Mouse (Mus musculus) hindbrain, postnatal 0 days (tissue): ENCODE data around the gene Oprd1. TPM values are rescaled to one million over a fixed set of nuclear protein-coding genes. Genes with fewer than 3 reads are reported as not detected.

Experiments used
- ATAC-seq: fragments of 200-750 bp; cut with Nextera tagmentation; 2 replicates; pipeline ENCODE4 v1.8.0; 2017; ENCODE audit warnings: mild to moderate bottlenecking, moderate TSS enrichment, moderate library complexity
- DNase-seq: peaks from one replicate; pipeline ENCODE4 v3.0.0-alpha.2; 2015; ENCODE audit warnings: low spot score
- H3K27ac ChIP-seq: fragments of 300-500 bp; sonication (generic); 2 replicates; pipeline ENCODE4 v1.5.1; 2014; ENCODE audit warnings: mild to moderate bottlenecking
- H3K27me3 ChIP-seq: fragments of 300-500 bp; sonication (generic); 2 replicates; pipeline ENCODE4 v1.6.1; 2014; ENCODE audit warnings: low read length, mixed read lengths; ENCODE audit not compliant: insufficient read depth
- H3K36me3 ChIP-seq: fragments of 300-500 bp; sonication (generic); 2 replicates; pipeline ENCODE4 v1.6.1; 2014; ENCODE audit warnings: low read length, mixed read lengths; ENCODE audit not compliant: insufficient read depth
- H3K4me1 ChIP-seq: fragments of 300-500 bp; sonication (generic); 2 replicates; pipeline ENCODE4 v1.6.1; 2014; ENCODE audit warnings: antibody characterized with exemption, low read length, mixed read lengths; ENCODE audit not compliant: insufficient read depth
- H3K4me2 ChIP-seq: fragments of 300-500 bp; sonication (generic); 2 replicates; pipeline ENCODE4 v1.6.1; 2014; ENCODE audit warnings: low read depth, mild to moderate bottlenecking, low read length, moderate library complexity, mixed read lengths
- H3K4me3 ChIP-seq: fragments of 300-500 bp; sonication (generic); 2 replicates; pipeline ENCODE4 v1.5.1; 2014; ENCODE audit warnings: low read length
- H3K9ac ChIP-seq: fragments of 300-500 bp; sonication (generic); replicated peaks from 2 replicates; pipeline ENCODE4 v1.6.1; 2014; ENCODE audit warnings: mild to moderate bottlenecking, low read length, moderate library complexity, mixed read lengths
- H3K9me3 ChIP-seq: fragments of 300-500 bp; sonication (generic); 2 replicates; pipeline ENCODE4 v1.6.1; 2016; ENCODE audit warnings: low read length, mixed read lengths
- CTCF ChIP-seq: IDR thresholded peaks from 2 replicates; pipeline ENCODE4 v1.5.1; 2016; ENCODE audit warnings: antibody characterized with exemption, control low read depth, low read depth
- WGBS: fragments of 180-500 bp; shearing (Covaris S2); extraction: QIAGEN DNeasy Blood & Tissue Kit; methylation state at CpG from one replicate; pipeline ENCODE4 v1.1.7; 2014; 5-methylcytosine and 5-hydroxymethylcytosine counted together
- polyA plus RNA-seq: library from polyadenylated mRNA; unstranded; fragments of >200 nt; fragmentation: Nextera tagmentation; extraction: Ambion mirVana; gene quantifications from 2 replicates; pipeline ENCODE4 v1.2.1, GENCODE M21; 2015
- total RNA-seq: library from RNA; depleted of rRNA; stranded (reverse); fragments of >200 nt; gene quantifications from 2 replicates; pipeline ENCODE4 v1.2.3, GENCODE M21; 2014; rRNA removed

Oprd1 gene
- total and polyA plus RNA-seq, 2 experiments from 2014 or later: 0.86 to 3.5 TPM

DNA sequence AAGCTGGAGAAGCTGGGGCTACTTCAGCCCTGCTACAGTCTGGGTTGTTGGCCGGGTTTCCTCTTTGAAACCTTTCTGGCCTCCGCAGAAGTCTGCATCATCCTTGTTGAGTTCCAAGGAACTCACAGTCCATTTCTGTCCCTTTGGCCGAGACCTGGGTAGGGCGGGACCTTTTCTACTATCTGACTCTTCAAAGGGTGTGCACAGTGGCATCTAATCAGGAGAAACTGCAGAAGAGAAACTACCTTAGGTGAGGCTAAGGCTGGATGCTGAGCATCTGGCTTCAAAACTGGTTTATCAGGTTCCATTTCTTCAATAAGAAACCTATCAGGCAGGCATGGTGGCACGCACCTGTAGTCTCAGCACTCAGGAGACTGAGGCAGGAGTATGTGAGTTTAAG, 79.7 kb downstream of the Oprd1 start:
- Histone ChIP-seq H3K36me3 (no peaks in the 10 kb centered on the region), H3K4me3 (no peak overlapping the region), H3K27ac (no peak overlapping the region), H3K4me1 (peaks cover 6% of the 10 kb centered on the region; the same call in 1 of the 2 replicates), H3K4me2 (no peak overlapping the region), H3K27me3 (no peaks in the 10 kb centered on the region), H3K9me3 (no peaks in the 10 kb centered on the region), H3K9ac (no peak overlapping the region)
- 89% methylated on average over 5 of the region's 5 CpGs for WGBS
- no peak for ATAC-seq
- DNase-seq: no peak
- TF ChIP-seq CTCF: no peak

- Histone ChIP-seq H3K27me3 (no peaks in the 10 kb centered on the region), H3K4me3 (no peak overlapping the region), H3K9me3 (no peaks in the 10 kb centered on the region), H3K9ac (no peak overlapping the region), H3K36me3 (no peaks in the 10 kb centered on the region), H3K4me1 (peaks cover 6% of the 10 kb centered on the region; the same call in 1 of the 2 replicates), H3K4me2 (no peak overlapping the region), H3K27ac (no peak overlapping the region)
- no peak for TF ChIP-seq CTCF
- no peak for DNase-seq
- 73% methylated on average over 17 of the region's 17 CpGs for WGBS
- ATAC-seq: no peak
These were observed 81.1 kb downstream of the Oprd1 start for GRCm38 (mm10) chr4:132062934-132063884.

DNA sequence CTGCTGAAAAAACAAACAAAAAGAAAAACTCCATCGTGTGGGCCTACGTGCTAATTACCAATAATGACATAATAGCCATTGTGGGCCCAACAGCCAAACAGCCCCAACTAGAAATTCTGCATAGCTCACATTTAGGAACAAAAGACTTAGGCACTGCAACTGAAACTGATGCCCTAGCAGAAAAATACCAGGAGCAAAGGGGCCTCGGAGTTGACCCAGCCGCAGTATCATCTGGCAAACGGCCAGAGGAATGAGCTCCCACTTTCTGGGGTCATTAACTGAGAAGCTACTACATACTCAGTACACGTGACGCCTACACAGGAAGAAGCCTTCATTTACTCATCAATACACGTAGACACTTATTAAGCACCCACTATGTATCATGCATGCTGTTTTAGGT, 82.0 kb downstream of the Oprd1 start:
- Histone ChIP-seq H3K4me1 (peaks cover 6% of the 10 kb centered on the region; the same call in 1 of the 2 replicates), H3K27me3 (no peaks in the 10 kb centered on the region), H3K9ac (no peak overlapping the region), H3K4me3 (no peak overlapping the region), H3K9me3 (no peaks in the 10 kb centered on the region), H3K4me2 (no peak overlapping the region), H3K27ac (no peak overlapping the region), H3K36me3 (no peaks in the 10 kb centered on the region)
- ATAC-seq: no peak
- no peak for TF ChIP-seq CTCF
- no peak for DNase-seq
- 75% methylated on average over 8 of the region's 8 CpGs for WGBS

Other genes starting within 250 kb of the Oprd1 start
- 2.3 and 3.2 TPM in 2 replicates for gene Tmem200b, start 222.7 kb downstream of the Oprd1 start, total RNA-seq
- 0.48 and 0.64 TPM in 2 replicates for gene Tmem200b, start 222.7 kb downstream of the Oprd1 start, polyA plus RNA-seq
- not detected in 2 replicates for gene Gm10300, start 69.8 kb downstream of the Oprd1 start, total RNA-seq
- not detected in 2 replicates for gene Gm10300, start 69.8 kb downstream of the Oprd1 start, polyA plus RNA-seq
- gene Epb41, start 69.2 kb downstream of the Oprd1 start, total RNA-seq: 69.7 and 70.1 TPM in 2 replicates
- 33.3 and 33.7 TPM in 2 replicates for gene Epb41, start 69.2 kb downstream of the Oprd1 start, polyA plus RNA-seq
- gene Ythdf2, start 67.8 kb upstream of the Oprd1 start, total RNA-seq: 56.4 and 57.1 TPM in 2 replicates
- 86.4 and 87.7 TPM in 2 replicates for gene Ythdf2, start 67.8 kb upstream of the Oprd1 start, polyA plus RNA-seq
- 19.1 and 20.1 TPM in 2 replicates for gene Gmeb1, start 117.1 kb upstream of the Oprd1 start, total RNA-seq
- gene Gmeb1, start 117.1 kb upstream of the Oprd1 start, polyA plus RNA-seq: 29.9 and 30.2 TPM in 2 replicates
- gene Taf12, start 129.9 kb upstream of the Oprd1 start, total RNA-seq: 7.3 and 7.6 TPM in 2 replicates
- gene Taf12, start 129.9 kb upstream of the Oprd1 start, polyA plus RNA-seq: 30.0 and 30.5 TPM in 2 replicates
- gene Rab42, start 158.9 kb upstream of the Oprd1 start, total RNA-seq: 4.9 and 5.4 TPM in 2 replicates
- 5.1 and 5.9 TPM in 2 replicates for gene Rab42, start 158.9 kb upstream of the Oprd1 start, polyA plus RNA-seq
- 53.2 and 79.3 TPM in 2 replicates for gene Trnau1ap, start 185.1 kb upstream of the Oprd1 start, total RNA-seq
- 56.6 and 62.6 TPM in 2 replicates for gene Trnau1ap, start 185.1 kb upstream of the Oprd1 start, polyA plus RNA-seq
- 20.7 and 24.4 TPM in 2 replicates for gene Rcc1, start 209.1 kb upstream of the Oprd1 start, total RNA-seq
- 28.8 and 29.7 TPM in 2 replicates for gene Rcc1, start 209.1 kb upstream of the Oprd1 start, polyA plus RNA-seq